Mouse (Mus musculus) ES-Bruce4 (cell line): ENCODE data around the gene Snai1. TPM values are rescaled to one million over a fixed set of nuclear protein-coding genes. Genes with fewer than 3 reads are reported as not detected.

Experiments
- H3K27ac ChIP-seq: 2 replicates; pipeline ENCODE4 v1.5.1; 2012; ENCODE audit warnings: low read length, inconsistent platforms; ENCODE audit not compliant: insufficient read depth
- H3K27me3 ChIP-seq: 2 replicates; pipeline ENCODE4 v1.6.1; 2012; ENCODE audit warnings: mild to moderate bottlenecking, low read length, inconsistent platforms; ENCODE audit not compliant: control insufficient read depth, poor library complexity, insufficient read depth, severe bottlenecking
- H3K36me3 ChIP-seq: 2 replicates; pipeline ENCODE4 v1.6.1; 2012; ENCODE audit warnings: inconsistent platforms, mild to moderate bottlenecking, low read length, moderate library complexity; ENCODE audit not compliant: control insufficient read depth, poor library complexity, insufficient read depth, severe bottlenecking
- H3K4me1 ChIP-seq: one replicate; pipeline ENCODE4 v1.8.1; 2011; ENCODE audit warnings: low read length; ENCODE audit not compliant: control insufficient read depth, insufficient read depth
- H3K4me3 ChIP-seq: 2 replicates; pipeline ENCODE4 v1.5.1; 2011; ENCODE audit warnings: low read depth, mild to moderate bottlenecking, low read length
- H3K9ac ChIP-seq: 2 replicates; pipeline ENCODE4 v1.6.1; 2012; ENCODE audit warnings: low read depth, mild to moderate bottlenecking, inconsistent platforms; ENCODE audit not compliant: poor library complexity, severe bottlenecking
- H3K9me3 ChIP-seq: replicated peaks from 2 replicates; pipeline ENCODE4 v1.6.1; 2012; ENCODE audit warnings: mild to moderate bottlenecking, low read length, inconsistent platforms; ENCODE audit not compliant: control insufficient read depth, poor library complexity, insufficient read depth, severe bottlenecking
- CTCF ChIP-seq: IDR thresholded peaks from one replicate; pipeline ENCODE4 v1.8.1; 2011; ENCODE audit warnings: low read depth, low read length
- EP300 ChIP-seq: IDR thresholded peaks from 2 replicates; pipeline ENCODE4 v1.6.1; 2011; ENCODE audit warnings: low read depth, low read length; ENCODE audit not compliant: insufficient read depth
- POLR2A ChIP-seq: IDR thresholded peaks from one replicate; pipeline ENCODE4 v1.8.1; 2011; ENCODE audit warnings: low read length; ENCODE audit not compliant: insufficient read depth
- polyA plus RNA-seq: library from polyadenylated mRNA; stranded (reverse); fragments of >200 nt; gene quantifications from 2 replicates; pipeline ENCODE4 v1.2.4, GENCODE M21; 2011; ENCODE audit warnings: low read depth; ENCODE audit not compliant: missing spikeins, insufficient read depth, insufficient read length

Snai1 gene
- polyA plus RNA-seq, 1 experiment: 5.9 TPM

DNA sequence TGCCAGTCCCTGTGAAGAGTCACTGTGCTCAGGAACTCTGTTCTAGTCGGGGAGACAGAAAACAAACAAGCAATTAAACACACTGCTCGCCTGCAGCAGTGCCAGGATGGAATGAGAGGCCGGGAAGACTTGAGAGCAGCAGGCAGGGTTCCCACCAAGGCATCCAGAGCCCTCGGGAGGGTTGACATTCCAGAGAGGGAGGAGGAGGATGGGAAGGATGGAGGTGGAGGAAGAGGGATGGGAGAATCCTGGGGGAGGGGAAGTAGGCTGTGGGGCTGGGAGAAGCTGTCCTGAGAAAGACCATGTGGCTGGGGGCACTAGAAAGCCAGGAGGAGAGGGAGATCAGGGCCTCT lies 6.0 kb downstream of the Snai1 start:
- Histone ChIP-seq H3K9ac (no peak overlapping the region), H3K4me1 (peaks cover 9% of the 10 kb centered on the region), H3K36me3 (no peaks in the 10 kb centered on the region), H3K4me3 (no peak overlapping the region), H3K9me3 (no peaks in the 10 kb centered on the region), H3K27me3 (no peaks in the 10 kb centered on the region), H3K27ac (no peak overlapping the region)
- TF ChIP-seq EP300 (no peak), POLR2A (no peak), CTCF (no peak)

DNA sequence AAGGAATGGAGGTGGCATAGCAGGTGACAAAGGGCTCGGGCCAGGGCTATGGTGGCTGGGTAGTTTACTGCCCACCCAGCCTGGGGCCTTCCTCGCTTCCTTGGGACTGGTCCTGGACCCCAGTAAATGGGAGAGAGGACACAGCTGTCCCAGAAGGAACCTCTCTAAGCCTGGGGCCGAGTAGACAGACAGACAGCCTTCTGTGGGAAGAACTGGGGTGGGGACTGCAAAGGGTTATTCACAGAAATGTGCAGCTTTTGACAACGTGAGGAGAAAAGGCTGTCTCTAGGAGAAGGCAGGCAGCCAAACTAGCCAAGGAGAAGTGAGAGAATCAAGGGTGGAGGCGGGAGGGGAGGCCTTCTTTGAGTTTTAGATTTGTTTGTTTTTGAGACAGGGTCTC lies 6.5 kb downstream of the Snai1 start:
- no peak overlapping the region for H3K27ac ChIP-seq
- H3K9me3 ChIP-seq: no peaks in the 10 kb centered on the region
- no peaks in the 10 kb centered on the region for H3K27me3 ChIP-seq
- TF ChIP-seq EP300 (no peak), CTCF (no peak), POLR2A (no peak)
- no peaks in the 10 kb centered on the region for H3K36me3 ChIP-seq
- H3K4me1 ChIP-seq: peaks cover 9% of the 10 kb centered on the region
- H3K9ac ChIP-seq: no peak overlapping the region
- no peak overlapping the region for H3K4me3 ChIP-seq

- Histone ChIP-seq H3K36me3 (no peaks in the 10 kb centered on the region), H3K9me3 (no peaks in the 10 kb centered on the region), H3K4me1 (peaks cover 2% of the 10 kb centered on the region), H3K9ac (no peak overlapping the region), H3K27me3 (no peaks in the 10 kb centered on the region), H3K4me3 (peak overlapping the region; percentile 1; the same call in 1 of the 2 replicates), H3K27ac (no peak overlapping the region)
- TF ChIP-seq CTCF (no peak), EP300 (no peak), POLR2A (no peak)
These were observed 8.6 kb downstream of the Snai1 start for GRCm38 (mm10) chr2:167546447-167547195.

DNA sequence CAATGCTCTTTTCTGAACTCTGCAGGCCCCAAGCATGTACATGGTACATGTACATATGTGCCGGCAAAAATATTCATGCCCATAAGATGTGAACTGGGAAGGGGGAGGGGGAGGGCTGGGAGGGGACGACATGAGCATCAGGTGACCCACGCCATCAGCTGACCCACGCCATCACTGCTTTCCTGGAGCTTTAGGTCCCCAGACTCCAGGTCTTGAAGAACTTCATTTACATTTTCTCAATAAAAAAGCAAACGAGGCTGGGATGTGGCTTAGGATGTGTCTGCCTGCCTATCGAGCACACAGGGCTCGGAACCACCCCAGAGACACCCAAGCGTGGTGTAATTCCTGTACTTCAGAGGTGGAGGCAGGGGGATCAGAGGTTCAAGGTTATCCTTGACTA lies 9.4 kb downstream of the Snai1 start:
- no peak overlapping the region for H3K9ac ChIP-seq
- H3K36me3 ChIP-seq: no peaks in the 10 kb centered on the region
- TF ChIP-seq CTCF (no peak), POLR2A (no peak), EP300 (no peak)
- no peak overlapping the region for H3K27ac ChIP-seq
- H3K27me3 ChIP-seq: no peaks in the 10 kb centered on the region
- no peaks in the 10 kb centered on the region for H3K9me3 ChIP-seq
- no peak overlapping the region for H3K4me3 ChIP-seq
- H3K4me1 ChIP-seq: peaks cover 2% of the 10 kb centered on the region

- Histone ChIP-seq H3K27me3 (no peaks in the 10 kb centered on the region), H3K27ac (no peak overlapping the region)
- TF ChIP-seq CTCF (no peak), EP300 (no peak), POLR2A (no peak)
These were observed 11.0 kb downstream of the Snai1 start for GRCm38 (mm10) chr2:167548961-167549360.

GRCm38 (mm10) chr2:167550341-167550854 lies 12.4 kb downstream of the Snai1 start:
- peaks cover 2% of the 10 kb centered on the region for H3K4me1 ChIP-seq
- no peak for TF ChIP-seq POLR2A
- no peak for TF ChIP-seq EP300
- TF ChIP-seq CTCF: no peak
- H3K4me3 ChIP-seq: no peak overlapping the region
- no peaks in the 10 kb centered on the region for H3K9me3 ChIP-seq
- no peaks in the 10 kb centered on the region for H3K36me3 ChIP-seq
- H3K27me3 ChIP-seq: no peaks in the 10 kb centered on the region
- H3K27ac ChIP-seq: no peak overlapping the region
- no peak overlapping the region for H3K9ac ChIP-seq

More at GRCm38 (mm10) chr2:167548961-167549360, 11.0 kb downstream of the Snai1 start:
- no peaks in the 10 kb centered on the region for H3K9me3 ChIP-seq
- H3K4me1 ChIP-seq: peaks cover 2% of the 10 kb centered on the region
- H3K4me3 ChIP-seq: no peak overlapping the region
- no peak overlapping the region for H3K9ac ChIP-seq
- H3K36me3 ChIP-seq: no peaks in the 10 kb centered on the region
